ENCODE assay signal across 23 mouse cellular contexts in the genomic region with DNA sequence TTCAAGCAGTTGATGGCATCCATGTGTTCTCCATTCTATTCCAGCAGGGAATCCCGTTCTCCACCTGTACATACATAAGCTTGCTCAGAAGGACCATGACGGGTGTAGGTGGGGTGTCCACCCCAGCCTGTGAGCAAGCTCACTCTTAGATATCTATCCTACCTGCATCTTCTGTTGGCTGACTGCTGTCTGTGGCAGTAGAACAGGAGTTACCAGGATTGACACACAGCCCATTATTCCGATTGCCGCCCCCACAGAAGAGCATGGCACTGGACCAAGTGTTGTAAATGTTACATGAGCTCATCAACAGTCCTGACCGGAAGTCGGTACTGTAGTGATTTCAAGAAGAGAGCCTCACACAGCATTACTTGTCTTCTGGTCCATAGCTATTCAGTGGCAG.
A peak's percentile ranks its signal among the peaks of the same experiment; 100 is the strongest.
DNase-seq lines count a peak whose midpoint lies in the region; ATAC-seq and TF ChIP-seq lines count a peak whose summit lies in the region.
"Had no signal": no experiment of that assay in that cellular context is flagged by ENCODE, and none has a peak within 500 bp of the region (broad histone marks: within the 10 kb centered on the region; RNA-seq: fewer than 3 reads in every experiment).

No protein-coding gene starts in this region.

- no peak overlapping the region for H3K9ac ChIP-seq in heart, embryonic 12.5 days
- H3K9ac ChIP-seq in lung, postnatal 0 days (replicated peaks; ENCODE audit: low read depth) = no peak overlapping the region
- H3K9ac ChIP-seq: forebrain, postnatal 0 days; kidney, embryonic 15.5 days; lung, embryonic 14.5 days had no signal

- 77% methylated on average over 6 of the region's 6 CpGs for WGBS in heart, embryonic 12.5 days
- 72% methylated on average over 6 of the region's 6 CpGs for WGBS in lung, postnatal 0 days
- 59% methylated on average over 6 of the region's 6 CpGs for WGBS in lung, adult 2 months

- TF ChIP-seq POLR2A in lung, adult 2 months (IDR thresholded peaks at IDR 0.05; ENCODE audit: borderline replicate concordance, extremely low read depth, low read depth, low read length) = no peak

- H3K4me1 ChIP-seq in heart, embryonic 12.5 days (replicated peaks) = 0 out of 2 replicates have a peak, but pooled peaks cover 4% of the 10 kb centered on the region
- H3K4me1 ChIP-seq in lung, postnatal 0 days (ENCODE audit: insufficient read depth, low read depth, low read length) = no peaks in the 10 kb centered on the region
- no peaks in the 10 kb centered on the region for H3K4me1 ChIP-seq in lung, adult 2 months (ENCODE audit: control insufficient read depth, insufficient read depth, low read length)
- H3K4me1 ChIP-seq: limb, embryonic 10.5 days; midbrain, embryonic 10.5 days had no signal

- DNase-seq in heart, postnatal 4 days = peak; percentile 41
- peak; percentile 18 for DNase-seq in lung, postnatal 0 days (ENCODE audit: low spot score)
- no peak for DNase-seq in lung, adult 2 months
- DNase-seq in brain, adult 2 months (ENCODE audit: low read depth, low spot score) = peak; percentile 53
- DNase-seq in gonadal fat pad, adult 2 months (ENCODE audit: low read depth) = peak; percentile 86
- DNase-seq: adrenal gland, adult 8-10 months; cerebellum, adult 9-10 months; forebrain, postnatal 0 days; gastrocnemius, postnatal 25 days; liver; lung, embryonic 14.5 days; thymus, adult 18-20 months; thymus, postnatal 36 days had no signal

- no peak for ATAC-seq in heart, embryonic 12.5 days (ENCODE audit: insufficient number of reproducible peaks, low FRiP score)
- ATAC-seq in lung, postnatal 0 days = no peak
- ATAC-seq in megakaryocyte, adult 5-6 weeks (ENCODE audit: poor library complexity, severe bottlenecking) = no peak
- ATAC-seq: activated CD4-positive, CD25-positive, alpha-beta regulatory T cell, adult 4 months; forebrain, postnatal 0 days; hindbrain, postnatal 0 days; intestine, postnatal 0 days; midbrain, embryonic 16.5 days had no signal

- TF ChIP-seq CTCF in lung, postnatal 0 days (IDR thresholded peaks at IDR 0.05) = no peak
- no peak for TF ChIP-seq CTCF in lung, adult 2 months (IDR thresholded peaks at IDR 0.05; ENCODE audit: insufficient read depth, low read length)

- H3K4me2 ChIP-seq in heart, embryonic 12.5 days = no peak overlapping the region
- H3K4me2 ChIP-seq in lung, postnatal 0 days (replicated peaks; ENCODE audit: low read depth, low read length) = no peak overlapping the region
- H3K4me2 ChIP-seq: kidney, embryonic 15.5 days; lung, embryonic 14.5 days had no signal

- no peak overlapping the region for H3K4me3 ChIP-seq in heart, embryonic 12.5 days
- no peak overlapping the region for H3K4me3 ChIP-seq in lung, postnatal 0 days (ENCODE audit: low read depth, low read length)
- no peak overlapping the region for H3K4me3 ChIP-seq in lung, adult 2 months (replicated peaks; ENCODE audit: extremely low read depth, low read depth, low read length)
- H3K4me3 ChIP-seq: kidney, embryonic 15.5 days; limb, embryonic 10.5 days; midbrain, embryonic 10.5 days had no signal

- TF ChIP-seq EP300 in lung, postnatal 0 days (IDR thresholded peaks at IDR 0.05) = no peak

- H3K9me3 ChIP-seq in heart, embryonic 12.5 days (replicated peaks) = no peaks in the 10 kb centered on the region; the same call in 1 of the 2 replicates
- H3K9me3 ChIP-seq in lung, postnatal 0 days (ENCODE audit: low read length) = no peaks in the 10 kb centered on the region
- H3K9me3 ChIP-seq: kidney, embryonic 15.5 days; limb, embryonic 10.5 days; midbrain, embryonic 10.5 days had no signal

- no peaks in the 10 kb centered on the region for H3K27me3 ChIP-seq in heart, embryonic 12.5 days (replicated peaks)
- H3K27me3 ChIP-seq in lung, postnatal 0 days (replicated peaks; ENCODE audit: insufficient read depth, low read length) = no peaks in the 10 kb centered on the region
- H3K27me3 ChIP-seq: kidney, embryonic 15.5 days had no signal

- no peaks in the 10 kb centered on the region for H3K36me3 ChIP-seq in heart, embryonic 12.5 days
- no peaks in the 10 kb centered on the region for H3K36me3 ChIP-seq in lung, postnatal 0 days (ENCODE audit: insufficient read depth, low read length)
- H3K36me3 ChIP-seq: limb, embryonic 10.5 days; midbrain, embryonic 10.5 days had no signal

- no peak overlapping the region for H3K27ac ChIP-seq in heart, embryonic 12.5 days (ENCODE audit: poor library complexity, severe bottlenecking)
- H3K27ac ChIP-seq in lung, postnatal 0 days (ENCODE audit: low read length) = no peak overlapping the region
- H3K27ac ChIP-seq: hindbrain, postnatal 0 days; kidney, embryonic 15.5 days; limb, embryonic 10.5 days; macrophage; midbrain, embryonic 10.5 days had no signal
